Mouse (Mus musculus) intestine, embryonic 16.5 days (tissue): Measurements from ENCODE around the gene Mapkapk2. TPM values are rescaled to one million over a fixed set of nuclear protein-coding genes. Genes with fewer than 3 reads are reported as not detected.

Experiments
- ATAC-seq: fragments of 200-750 bp; cut with Nextera tagmentation; 2 replicates; pipeline ENCODE4 v1.8.0; 2017; ENCODE audit warnings: moderate TSS enrichment, moderate library complexity
- H3K27ac ChIP-seq: fragments of 300-500 bp; sonication (generic); 2 replicates; pipeline ENCODE4 v1.5.1; 2014; ENCODE audit warnings: mild to moderate bottlenecking, low read length
- H3K27me3 ChIP-seq: fragments of 300-500 bp; sonication (generic); replicated peaks from 2 replicates; pipeline ENCODE4 v1.6.1; 2014; ENCODE audit warnings: low read length, control low read depth, mixed read lengths; ENCODE audit not compliant: control insufficient read depth, insufficient read depth
- H3K36me3 ChIP-seq: fragments of 300-500 bp; sonication (generic); 2 replicates; pipeline ENCODE4 v1.6.1; 2014; ENCODE audit warnings: low read length, control low read depth; ENCODE audit not compliant: control insufficient read depth, insufficient read depth
- H3K4me1 ChIP-seq: fragments of 300-500 bp; sonication (generic); 2 replicates; pipeline ENCODE4 v1.6.1; 2014; ENCODE audit warnings: low read length, control low read depth, mixed read lengths; ENCODE audit not compliant: control insufficient read depth, insufficient read depth
- H3K4me2 ChIP-seq: fragments of 300-500 bp; sonication (generic); 2 replicates; pipeline ENCODE4 v1.6.1; 2014; ENCODE audit warnings: low read depth, low read length, control low read depth
- H3K4me3 ChIP-seq: fragments of 300-500 bp; sonication (generic); 2 replicates; pipeline ENCODE4 v1.5.1; 2014; ENCODE audit warnings: mild to moderate bottlenecking, low read length
- H3K9ac ChIP-seq: fragments of 300-500 bp; sonication (generic); 2 replicates; pipeline ENCODE4 v1.6.1; 2014; ENCODE audit warnings: low read depth, low read length
- H3K9me3 ChIP-seq: fragments of 300-500 bp; sonication (generic); 2 replicates; pipeline ENCODE4 v1.6.1; 2016; ENCODE audit warnings: low read length, control low read depth; ENCODE audit not compliant: control insufficient read depth
- WGBS: fragments of 180-500 bp; shearing (Covaris S2); extraction: QIAGEN DNeasy Blood & Tissue Kit; methylation state at CpG from one replicate; pipeline ENCODE4 v1.1.7; 2014; 5-methylcytosine and 5-hydroxymethylcytosine counted together
- polyA plus RNA-seq: library from polyadenylated mRNA; unstranded; fragments of >200 nt; fragmentation: Nextera tagmentation; extraction: Ambion mirVana; gene quantifications from 2 replicates; pipeline ENCODE4 v1.2.1, GENCODE M21; 2015

Mapkapk2 gene
- polyA plus RNA-seq, 1 experiment from 2014 or later, result 13.1 TPM

DNA sequence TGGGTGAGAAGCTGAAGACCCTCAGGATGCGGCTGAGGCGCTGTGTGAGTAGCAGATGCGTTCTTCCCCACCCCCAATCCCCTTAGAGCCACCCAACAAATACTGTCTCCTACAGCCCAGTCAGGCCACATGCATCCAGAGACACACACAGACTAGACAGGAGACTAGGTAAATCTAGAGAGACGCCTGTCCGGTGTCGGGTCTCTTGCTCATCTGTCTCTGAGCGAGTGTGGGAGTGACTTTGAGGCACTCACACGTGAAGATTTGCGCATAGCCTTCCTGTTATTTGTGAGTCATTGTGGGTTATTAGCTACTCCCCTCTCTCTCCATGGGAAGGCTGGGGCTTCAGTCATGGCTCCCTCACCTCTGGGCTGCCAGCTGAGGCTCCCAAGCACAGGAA, 76.2 kb downstream of the Mapkapk2 start:
- Histone ChIP-seq H3K27ac (no peak overlapping the region), H3K4me2 (no peak overlapping the region), H3K27me3 (no peaks in the 10 kb centered on the region), H3K36me3 (no peaks in the 10 kb centered on the region), H3K9ac (no peak overlapping the region), H3K4me3 (no peak overlapping the region), H3K9me3 (no peaks in the 10 kb centered on the region), H3K4me1 (no peaks in the 10 kb centered on the region)
- WGBS, result 72% methylated on average over 9 of the region's 9 CpGs
- no peak for ATAC-seq

DNA sequence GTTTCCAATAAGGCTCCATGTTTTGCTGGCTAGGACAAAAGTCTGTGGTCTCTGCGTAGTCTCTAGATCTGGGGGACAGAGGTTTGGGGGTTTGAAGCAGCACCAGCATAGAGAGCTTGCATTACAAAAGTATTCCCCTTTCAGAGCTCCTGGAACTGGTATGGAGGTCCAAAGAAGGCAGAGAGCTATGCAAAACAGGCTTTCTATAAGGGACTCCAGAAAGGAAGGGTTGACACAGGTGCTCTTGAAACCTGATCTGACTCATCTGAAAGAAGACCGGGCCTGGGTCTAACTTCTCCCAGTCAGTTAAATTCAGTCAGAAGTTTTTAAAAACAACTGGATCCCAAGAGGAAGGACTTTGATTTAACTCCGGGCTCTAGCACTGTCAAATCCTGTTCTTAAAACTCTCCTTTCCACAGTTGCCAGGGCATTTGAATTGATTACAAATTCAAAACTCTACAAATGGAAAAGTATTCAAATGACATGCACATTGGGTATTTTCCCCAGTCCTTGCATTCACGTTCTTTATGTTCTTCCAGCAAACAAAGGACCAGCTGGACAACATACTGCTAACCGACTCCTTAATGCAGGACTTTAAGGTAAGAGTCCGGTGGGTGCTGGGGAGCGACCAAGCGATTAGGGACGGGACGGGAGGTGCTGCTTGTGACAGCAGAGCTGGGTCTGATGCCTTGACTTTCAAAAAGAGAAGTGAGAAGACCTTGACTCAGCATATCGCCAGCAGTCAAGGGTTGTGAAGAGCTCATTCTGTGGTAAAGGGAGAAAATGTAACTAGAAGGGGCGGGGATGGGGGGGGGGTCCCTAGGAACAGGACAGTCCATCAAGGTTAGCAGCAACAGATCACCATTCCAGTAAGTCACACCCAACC, 77.0 kb downstream of the Mapkapk2 start:
- no peaks in the 10 kb centered on the region for H3K4me1 ChIP-seq
- H3K4me2 ChIP-seq, result no peak overlapping the region
- no peaks in the 10 kb centered on the region for H3K27me3 ChIP-seq
- H3K27ac ChIP-seq, result no peak overlapping the region
- H3K4me3 ChIP-seq, result no peak overlapping the region
- no peaks in the 10 kb centered on the region for H3K36me3 ChIP-seq
- H3K9ac ChIP-seq, result no peak overlapping the region
- H3K9me3 ChIP-seq, result no peaks in the 10 kb centered on the region
- no peak for ATAC-seq
- WGBS, result 63% methylated on average over 12 of the region's 12 CpGs

DNA sequence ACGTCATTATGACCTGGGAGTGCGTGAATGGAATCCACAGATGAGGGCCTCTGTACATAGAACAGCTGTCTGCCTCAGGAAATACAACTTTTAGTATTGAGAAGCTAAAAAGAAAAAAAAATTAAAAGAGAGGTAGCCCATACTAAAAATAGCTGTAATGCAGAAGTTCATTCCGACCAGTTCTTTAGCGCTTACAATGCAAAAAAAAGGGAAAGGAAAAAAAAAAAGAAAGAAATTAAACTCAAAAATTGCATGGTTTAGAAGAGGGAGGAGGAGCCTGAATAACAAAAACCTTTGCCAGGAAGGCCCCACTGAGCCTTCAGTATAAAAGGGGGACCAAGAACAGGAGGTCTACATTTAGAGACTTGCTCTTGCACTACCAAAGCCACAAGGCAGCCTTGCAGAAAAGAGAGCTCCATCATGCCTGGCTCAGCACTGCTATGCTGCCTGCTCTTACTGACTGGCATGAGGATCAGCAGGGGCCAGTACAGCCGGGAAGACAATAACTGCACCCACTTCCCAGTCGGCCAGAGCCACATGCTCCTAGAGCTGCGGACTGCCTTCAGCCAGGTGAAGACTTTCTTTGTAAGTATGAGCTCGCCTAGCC, 78.0 kb downstream of the Mapkapk2 start, which contains the start of gene Il10:
TSS of gene Il10 (plus strand) at position 354 of the 607 bp plus-strand sequence.
- Histone ChIP-seq H3K27ac (no peak within 1 kb of the TSS), H3K27me3 (no peaks in the 10 kb centered on the region), H3K4me1 (no peaks in the 10 kb centered on the region), H3K4me2 (no peak within 1 kb of the TSS), H3K4me3 (no peak within 1 kb of the TSS), H3K9ac (no peak within 1 kb of the TSS), H3K9me3 (no peaks in the 10 kb centered on the region), H3K36me3 (no peaks in the 10 kb centered on the region)
- ATAC-seq, result no peak
- 64% methylated on average over 8 of the region's 8 CpGs for WGBS

DNA sequence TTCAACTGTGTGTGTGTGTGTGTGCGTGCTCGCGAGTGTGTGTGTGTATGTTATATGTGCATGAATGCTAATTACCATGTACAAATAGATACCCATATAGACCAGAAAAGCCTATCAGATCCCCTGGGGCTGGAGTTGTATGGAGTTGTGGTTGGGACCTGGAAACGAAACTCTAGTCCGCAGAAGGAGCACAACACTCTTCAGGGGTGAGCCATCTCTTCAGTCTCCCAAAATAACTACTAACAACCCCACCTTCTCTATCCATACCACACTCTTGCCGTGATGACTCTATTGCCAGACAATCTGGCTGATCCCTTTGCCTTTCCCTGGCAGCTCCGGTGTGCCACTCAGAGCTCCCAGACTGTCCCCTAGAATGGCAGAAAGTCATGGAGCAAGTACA, 81.7 kb downstream of the Mapkapk2 start:
- H3K27ac ChIP-seq, result no peak overlapping the region
- WGBS, result 92% methylated on average over 7 of the region's 7 CpGs
- H3K27me3 ChIP-seq, result no peaks in the 10 kb centered on the region
- H3K4me2 ChIP-seq, result no peak overlapping the region
- H3K9ac ChIP-seq, result no peak overlapping the region
- H3K9me3 ChIP-seq, result no peaks in the 10 kb centered on the region
- no peaks in the 10 kb centered on the region for H3K4me1 ChIP-seq
- H3K4me3 ChIP-seq, result no peak overlapping the region
- no peak for ATAC-seq
- H3K36me3 ChIP-seq, result no peaks in the 10 kb centered on the region

DNA sequence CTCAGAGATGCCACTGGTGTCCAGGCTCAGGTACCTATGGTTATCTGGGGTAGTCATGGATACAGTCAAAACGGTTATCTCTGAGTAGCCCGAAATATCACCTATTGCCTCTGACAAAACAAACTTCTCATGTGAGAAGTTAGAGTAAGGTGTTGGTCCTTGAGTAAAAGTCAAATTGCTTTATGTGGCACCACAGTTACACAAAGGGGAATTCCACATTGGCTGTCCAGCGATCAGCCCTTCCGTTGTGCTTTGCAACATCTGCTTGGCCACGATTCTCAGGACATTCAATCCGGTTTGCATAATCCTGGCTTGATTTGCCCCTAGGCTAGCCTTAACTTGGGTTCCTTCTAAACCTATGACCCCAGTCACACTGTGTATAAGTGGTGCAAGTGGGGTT, 82.3 kb downstream of the Mapkapk2 start:
- no peak overlapping the region for H3K4me2 ChIP-seq
- no peak overlapping the region for H3K9ac ChIP-seq
- H3K4me1 ChIP-seq, result no peaks in the 10 kb centered on the region
- no peaks in the 10 kb centered on the region for H3K36me3 ChIP-seq
- no peaks in the 10 kb centered on the region for H3K9me3 ChIP-seq
- 82% methylated on average over 6 of the region's 6 CpGs for WGBS
- ATAC-seq, result no peak
- H3K27ac ChIP-seq, result no peak overlapping the region
- no peaks in the 10 kb centered on the region for H3K27me3 ChIP-seq
- no peak overlapping the region for H3K4me3 ChIP-seq

DNA sequence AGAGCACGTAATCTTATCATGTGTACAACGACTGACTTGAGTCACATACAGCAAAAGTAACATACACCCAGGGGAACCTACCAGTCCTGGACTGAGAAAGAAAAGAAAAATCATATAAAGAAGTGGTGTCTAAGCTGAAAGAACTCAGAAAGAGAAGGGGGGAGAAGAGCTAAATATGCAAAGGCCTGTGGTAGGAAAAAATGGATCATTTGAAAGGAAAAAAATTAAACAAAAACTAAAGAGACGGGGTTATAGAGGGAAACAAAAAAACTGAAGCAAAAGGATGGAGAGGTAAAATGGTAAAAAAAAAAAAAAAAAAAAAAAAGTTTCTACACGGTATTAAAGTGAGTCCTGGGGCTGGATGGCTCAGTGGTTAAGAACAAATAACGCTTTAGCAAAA, 83.7 kb downstream of the Mapkapk2 start:
- Histone ChIP-seq H3K27ac (no peak overlapping the region), H3K9ac (no peak overlapping the region), H3K9me3 (no peaks in the 10 kb centered on the region), H3K36me3 (no peaks in the 10 kb centered on the region), H3K27me3 (no peaks in the 10 kb centered on the region), H3K4me1 (no peaks in the 10 kb centered on the region), H3K4me3 (no peak overlapping the region), H3K4me2 (no peak overlapping the region)
- WGBS, result 90% methylated on average over 5 of the region's 5 CpGs
- no peak for ATAC-seq

DNA sequence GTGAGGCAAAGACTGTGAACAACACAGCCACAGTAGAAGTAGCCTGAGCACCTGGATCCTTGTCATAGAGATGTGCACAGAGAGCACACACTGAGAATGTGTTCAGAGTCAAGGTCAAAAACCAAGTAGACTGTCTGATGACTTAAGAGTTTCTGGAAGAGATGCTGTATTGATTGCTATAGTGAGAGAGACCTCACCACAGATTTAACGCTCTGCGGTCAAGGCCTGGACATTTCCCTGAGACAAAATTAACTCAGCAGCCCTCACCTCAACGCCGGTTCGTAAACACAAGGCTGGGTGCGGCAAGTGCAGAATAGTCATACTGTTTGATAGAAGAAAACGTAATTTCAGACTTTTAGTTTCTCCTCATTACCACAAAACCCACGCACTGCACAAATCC, 85.1 kb downstream of the Mapkapk2 start:
- WGBS, result 84% methylated on average over 8 of the region's 8 CpGs
- no peaks in the 10 kb centered on the region for H3K27me3 ChIP-seq

DNA sequence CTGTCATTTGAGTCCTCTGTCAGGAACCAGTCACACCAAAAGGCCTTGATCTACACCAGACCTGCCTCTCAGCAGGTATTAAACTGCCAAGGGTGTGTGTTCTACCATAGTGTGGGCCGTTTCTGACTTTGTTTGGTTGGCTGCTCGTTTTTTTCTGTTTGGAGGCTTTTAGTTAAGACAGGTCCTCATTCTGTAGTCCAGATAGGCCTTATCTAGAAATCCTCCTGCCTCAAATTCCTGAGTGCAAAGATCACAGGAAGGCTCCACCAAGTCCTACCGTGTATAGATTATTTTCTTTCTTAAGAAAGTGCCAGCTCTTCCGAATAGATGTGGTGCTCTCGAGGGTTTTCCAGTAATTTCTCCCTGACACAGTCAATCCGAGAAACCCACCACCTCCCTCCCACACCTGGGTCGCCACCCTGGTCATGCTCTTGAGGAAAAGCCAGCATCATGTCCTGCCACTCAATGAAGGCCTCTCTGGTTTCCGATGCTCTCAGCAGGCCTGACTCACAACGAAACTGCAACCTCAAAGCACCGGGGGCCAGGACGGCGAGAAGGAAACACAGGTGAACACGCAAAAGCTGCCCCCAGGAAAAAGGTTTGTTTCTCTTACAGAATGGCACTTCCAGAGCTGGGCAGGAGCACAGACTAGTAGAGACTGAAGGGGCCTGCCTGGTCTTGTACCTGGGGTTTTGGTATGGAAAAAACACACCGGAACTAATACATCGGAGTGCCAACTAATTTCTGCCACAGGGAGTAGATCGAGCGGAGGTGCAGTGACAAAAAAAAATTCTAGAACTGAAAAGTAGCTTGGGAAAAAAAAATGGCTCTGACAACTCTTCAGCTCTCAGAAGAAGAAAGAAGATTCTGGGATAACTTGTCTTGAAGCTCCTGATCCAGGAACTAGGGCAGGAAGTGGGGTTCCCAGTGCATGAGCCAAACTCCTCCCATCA, 87.1 kb downstream of the Mapkapk2 start:
- 70% methylated on average over 17 of the region's 17 CpGs for WGBS
- peak; percentile 48; the same call in 1 of the 2 replicates for ATAC-seq
- Histone ChIP-seq H3K36me3 (no peaks in the 10 kb centered on the region), H3K27me3 (no peaks in the 10 kb centered on the region), H3K9ac (no peak overlapping the region), H3K4me3 (no peak overlapping the region), H3K27ac (no peak overlapping the region), H3K9me3 (no peaks in the 10 kb centered on the region), H3K4me2 (no peak overlapping the region), H3K4me1 (no peaks in the 10 kb centered on the region)

More for the DNA sequence above, 85.1 kb downstream of the Mapkapk2 start:
- Histone ChIP-seq H3K9me3 (no peaks in the 10 kb centered on the region), H3K4me1 (no peaks in the 10 kb centered on the region), H3K36me3 (no peaks in the 10 kb centered on the region), H3K4me2 (no peak overlapping the region), H3K27ac (no peak overlapping the region), H3K9ac (no peak overlapping the region), H3K4me3 (no peak overlapping the region)
- ATAC-seq, result no peak

DNA sequence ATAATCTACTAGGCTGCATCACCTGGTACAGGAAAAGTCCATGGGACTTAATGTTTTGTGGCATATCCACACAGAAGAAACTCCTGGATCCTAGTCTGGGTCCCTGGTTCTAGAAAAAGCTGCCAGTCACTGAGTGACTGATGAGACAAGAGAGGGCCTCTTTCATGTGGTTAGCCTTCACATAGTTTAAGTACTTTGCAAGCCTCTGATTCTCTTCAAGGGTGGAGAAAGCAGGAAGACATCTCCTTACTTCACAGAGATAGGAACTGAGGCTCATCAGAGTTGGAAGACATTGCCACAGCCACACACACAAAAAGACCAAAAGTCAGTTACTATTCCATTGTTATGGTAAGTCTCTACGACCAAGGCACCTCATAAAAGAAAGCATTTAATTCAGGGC, 91.6 kb downstream of the Mapkapk2 start:
- no peaks in the 10 kb centered on the region for H3K4me1 ChIP-seq
- no peak overlapping the region for H3K9ac ChIP-seq
- 72% methylated on average over 1 of the region's 1 CpGs for WGBS
- H3K4me3 ChIP-seq, result no peak overlapping the region
- ATAC-seq, result no peak
- no peaks in the 10 kb centered on the region for H3K9me3 ChIP-seq
- H3K36me3 ChIP-seq, result no peaks in the 10 kb centered on the region
- H3K27me3 ChIP-seq, result no peaks in the 10 kb centered on the region
- H3K4me2 ChIP-seq, result no peak overlapping the region
- H3K27ac ChIP-seq, result no peak overlapping the region
